Mouse (Mus musculus) testis, adult 10 weeks (tissue): ENCODE measurements around the gene Lce3a. TPM values are rescaled to one million over a fixed set of nuclear protein-coding genes. Genes with fewer than 3 reads are reported as not detected.

ENCODE experiments used
- polyA plus RNA-seq: library from polyadenylated mRNA; stranded (reverse); fragments of 350-450 nt; fragmentation: Illumina TruSeq; extraction: RNeasy Lipid Tissue Mini Kit (QIAGEN cat#74804); gene quantifications from one replicate; pipeline ENCODE4 v1.2.3, GENCODE M21; 2014; ENCODE audit warnings: low read depth, low replicate concordance

The Lce3a gene
- not detected for polyA plus RNA-seq

GRCm38 (mm10) chr3:92926130-92926529 lies at the start of gene Lce3a:
TSS of gene Lce3a (minus strand) at chr3:92926230.

GRCm38 (mm10) chr3:92966761-92967160 lies 40.7 kb upstream of the Lce3a start, which contains the start of gene Lce3e:
TSS of gene Lce3e (plus strand) at chr3:92967061.

DNA sequence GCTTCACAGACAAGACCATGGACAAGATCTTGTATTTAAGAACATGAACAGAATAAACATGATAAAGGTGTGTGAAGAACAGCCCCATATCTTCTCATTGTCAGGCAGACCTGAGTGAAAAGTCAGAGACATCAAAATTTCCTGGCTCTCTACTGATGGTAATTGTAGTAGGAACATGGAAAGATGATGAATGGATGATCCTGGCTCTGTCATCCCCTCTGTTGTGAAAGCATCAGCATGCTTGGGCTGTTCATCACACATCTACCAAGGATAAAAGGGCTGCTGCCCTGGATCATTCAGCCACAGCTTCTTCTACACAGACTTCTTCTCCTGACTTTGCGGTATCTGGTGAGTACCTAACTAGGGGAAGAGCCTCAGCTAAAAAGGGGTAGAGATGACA lies 31.1 kb upstream of the Lce3a start, which contains the start of gene Lce3d:
Lce3d (plus strand) TSS at position 301 of the 400 bp plus-strand sequence.

GRCm38 (mm10) chr3:92944186-92944585 lies 18.2 kb upstream of the Lce3a start, which contains the start of gene Lce3c:
TSS of gene Lce3c (plus strand) at chr3:92944486.

GRCm38 (mm10) chr3:92932679-92933078 lies 6.6 kb upstream of the Lce3a start, which contains the start of gene Lce3b:
TSS of gene Lce3b (plus strand) at chr3:92932979.

Other genes with a start within 250 kb of the Lce3a start
- gene Lce1c, start 247.0 kb downstream of the Lce3a start, polyA plus RNA-seq: not detected
- gene Lce1d, start 239.0 kb downstream of the Lce3a start, polyA plus RNA-seq: not detected
- gene Lce1e, start 217.2 kb downstream of the Lce3a start, polyA plus RNA-seq: not detected
- gene Lce1f, start 205.9 kb downstream of the Lce3a start, polyA plus RNA-seq: not detected
- gene Gm38119, start 187.1 kb downstream of the Lce3a start, polyA plus RNA-seq: not detected
- not detected for gene Lce1g, start 173.9 kb downstream of the Lce3a start, polyA plus RNA-seq
- gene Lce1h, start 161.2 kb downstream of the Lce3a start, polyA plus RNA-seq: not detected
- gene Lce1i, start 147.3 kb downstream of the Lce3a start, polyA plus RNA-seq: not detected
- gene Lce1j, start 135.7 kb downstream of the Lce3a start, polyA plus RNA-seq: not detected
- gene Lce1k, start 118.3 kb downstream of the Lce3a start, polyA plus RNA-seq: not detected
- not detected for gene Kprp, start 99.0 kb downstream of the Lce3a start, polyA plus RNA-seq
- gene Lce1l, start 74.9 kb downstream of the Lce3a start, polyA plus RNA-seq: not detected
- gene 2310050C09Rik, start 56.0 kb downstream of the Lce3a start, polyA plus RNA-seq: not detected
- not detected for gene Lce3b, start 6.7 kb upstream of the Lce3a start, polyA plus RNA-seq
- gene Lce3c, start 18.3 kb upstream of the Lce3a start, polyA plus RNA-seq: not detected
- not detected for gene Lce3d, start 31.2 kb upstream of the Lce3a start, polyA plus RNA-seq
- not detected for gene Lce3e, start 40.8 kb upstream of the Lce3a start, polyA plus RNA-seq
- not detected for gene Lce3f, start 66.0 kb upstream of the Lce3a start, polyA plus RNA-seq
- gene Crct1, start 89.5 kb upstream of the Lce3a start, polyA plus RNA-seq: not detected
- gene Lce1m, start 92.8 kb upstream of the Lce3a start, polyA plus RNA-seq: not detected
- gene Gm4858, start 142.6 kb upstream of the Lce3a start, polyA plus RNA-seq: not detected
- gene Crnn, start 218.6 kb upstream of the Lce3a start, polyA plus RNA-seq: not detected